Mouse (Mus musculus): ENCODE measurements around the gene Mgmt. TPM values are rescaled to one million over a fixed set of nuclear protein-coding genes. Genes with fewer than 3 reads are reported as not detected.

Gene Mgmt
- polyA plus RNA-seq, 1 experiment from 2014 or later = 6.1 TPM

DNA sequence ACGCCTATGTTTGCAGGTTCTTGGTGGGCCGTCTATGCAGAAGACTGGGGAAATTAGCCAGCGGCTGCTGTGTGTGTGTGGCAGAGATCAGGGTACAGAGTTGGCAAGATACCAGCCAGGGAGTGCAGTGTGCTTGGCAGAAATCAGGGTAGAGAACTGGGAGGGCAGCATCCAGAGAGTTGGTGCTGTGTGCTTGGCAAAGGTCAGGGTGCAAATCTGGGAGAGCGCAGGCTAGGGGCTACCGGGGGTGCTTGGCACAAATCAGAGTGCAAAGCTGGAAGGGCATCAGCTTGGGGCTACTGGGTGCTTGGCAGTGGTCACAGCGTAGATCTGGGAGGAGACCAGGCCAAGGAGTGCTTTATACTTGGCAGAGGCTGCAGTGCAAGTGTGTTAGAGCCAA lies 175.4 kb downstream of the Mgmt start:
- Histone ChIP-seq H3K4me3 (no peak overlapping the region), H3K27ac (no peak overlapping the region), H3K4me1 (peaks cover 41% of the 10 kb centered on the region), H3K27me3 (ENCODE audit: insufficient read depth, poor library complexity, severe bottlenecking) (peaks cover 21% of the 10 kb centered on the region), H3K36me3 (no peaks in the 10 kb centered on the region), H3K9me3 (no peaks in the 10 kb centered on the region)
- DNase-seq (ENCODE audit: low spot score) = no peak
- 90% methylated on average over 6 of the region's 6 CpGs for WGBS

DNA sequence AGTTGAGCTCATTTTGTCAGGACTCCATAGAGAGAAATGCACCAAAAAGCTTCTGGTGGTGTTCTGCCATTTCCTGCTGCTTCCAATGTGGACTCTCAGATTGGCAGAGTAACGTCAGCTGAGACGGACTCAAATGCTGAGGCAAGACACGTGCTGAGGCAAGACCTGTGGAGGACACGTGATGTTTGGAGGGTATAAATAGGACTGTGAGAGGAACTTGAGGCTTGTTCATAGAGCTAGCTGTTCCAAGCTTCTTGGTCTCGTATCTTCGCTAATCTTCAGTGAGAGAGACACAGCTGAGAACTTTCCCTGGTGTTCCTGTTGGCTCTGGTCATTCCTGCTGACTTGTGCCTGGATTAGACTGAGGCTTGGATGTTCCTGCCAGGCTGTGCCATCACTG lies 176.9 kb downstream of the Mgmt start:
- Histone ChIP-seq H3K9me3 (no peaks in the 10 kb centered on the region), H3K36me3 (no peaks in the 10 kb centered on the region), H3K27ac (no peak overlapping the region), H3K27me3 (ENCODE audit: insufficient read depth, poor library complexity, severe bottlenecking) (peaks cover 21% of the 10 kb centered on the region), H3K4me3 (no peak overlapping the region), H3K4me1 (peaks cover 30% of the 10 kb centered on the region)
- no peak for DNase-seq (ENCODE audit: low spot score)
- WGBS = 81% methylated on average over 6 of the region's 6 CpGs

DNA sequence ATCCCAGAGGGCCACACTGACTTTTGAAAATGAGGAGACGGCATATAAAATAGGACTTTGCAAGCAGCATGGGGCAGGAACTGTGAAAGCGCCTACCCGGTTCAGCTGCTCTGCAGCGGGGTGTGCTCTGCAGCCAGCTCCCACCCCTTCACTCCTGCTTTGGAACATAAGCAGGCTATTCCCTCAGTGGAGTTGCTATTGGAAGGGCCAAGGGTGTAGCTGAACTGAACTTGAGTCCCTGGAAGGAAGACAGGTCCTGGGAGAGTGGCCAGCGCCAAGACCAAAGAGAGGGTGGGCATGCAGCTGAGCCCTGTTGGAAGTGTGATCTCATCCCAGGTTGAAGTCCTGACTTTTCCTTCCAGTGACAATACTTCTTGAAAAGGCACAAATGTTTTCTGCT lies 179.5 kb downstream of the Mgmt start:
- Histone ChIP-seq H3K9me3 (no peaks in the 10 kb centered on the region), H3K27ac (no peak overlapping the region), H3K36me3 (no peaks in the 10 kb centered on the region), H3K4me1 (peaks cover 17% of the 10 kb centered on the region), H3K27me3 (ENCODE audit: insufficient read depth, poor library complexity, severe bottlenecking) (peaks cover 21% of the 10 kb centered on the region), H3K4me3 (no peak overlapping the region)
- no peak for DNase-seq (ENCODE audit: low spot score)
- 70% methylated on average over 5 of the region's 5 CpGs for WGBS

DNA sequence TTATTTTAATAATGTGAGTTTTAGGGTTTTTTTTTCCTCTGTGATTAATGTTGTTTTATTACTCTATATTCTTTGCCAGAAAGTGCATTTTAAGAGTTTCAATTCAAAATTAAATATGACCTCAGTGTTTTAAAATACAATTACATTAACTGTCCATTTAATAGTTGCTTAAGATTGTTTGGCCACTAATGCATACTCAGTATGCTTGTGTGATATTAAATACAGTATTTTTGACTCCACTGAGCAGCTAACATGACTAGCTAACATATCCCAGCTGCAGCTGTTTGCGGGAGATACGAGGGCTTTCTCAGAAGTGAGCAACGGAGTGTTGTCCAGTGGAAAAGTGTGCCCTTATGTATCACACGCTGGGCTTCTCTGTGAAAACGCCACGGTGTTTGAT lies 179.9 kb downstream of the Mgmt start:
- H3K4me1 ChIP-seq = peaks cover 17% of the 10 kb centered on the region
- no peak for DNase-seq (ENCODE audit: low spot score)
- H3K9me3 ChIP-seq = no peaks in the 10 kb centered on the region
- H3K27me3 ChIP-seq (ENCODE audit: insufficient read depth, poor library complexity, severe bottlenecking) = peaks cover 20% of the 10 kb centered on the region
- no peak overlapping the region for H3K27ac ChIP-seq
- WGBS = 86% methylated on average over 6 of the region's 6 CpGs
- no peak overlapping the region for H3K4me3 ChIP-seq
- no peaks in the 10 kb centered on the region for H3K36me3 ChIP-seq

DNA sequence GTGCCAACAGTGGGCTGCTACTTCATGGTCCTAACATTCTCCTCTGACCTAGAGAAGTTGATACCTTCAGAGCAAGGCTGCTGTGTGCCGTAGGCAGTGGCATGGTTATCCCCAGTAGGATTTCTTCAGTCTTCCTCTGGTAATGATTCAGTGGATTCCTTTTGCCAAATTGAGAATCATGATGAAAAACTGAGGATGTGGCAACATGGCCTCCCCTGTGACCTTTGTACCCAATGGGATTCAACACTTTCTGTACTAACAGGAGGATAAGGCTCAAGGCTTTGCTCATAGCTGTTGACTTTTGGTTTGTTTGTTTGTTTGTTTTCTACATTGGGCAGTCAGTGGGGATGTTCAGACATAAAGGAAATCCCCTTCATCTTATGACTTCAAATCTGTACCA lies 180.9 kb downstream of the Mgmt start:
- DNase-seq (ENCODE audit: low spot score) = no peak
- no peak overlapping the region for H3K27ac ChIP-seq
- peaks cover 10% of the 10 kb centered on the region for H3K27me3 ChIP-seq (ENCODE audit: insufficient read depth, poor library complexity, severe bottlenecking)
- peaks cover 17% of the 10 kb centered on the region for H3K4me1 ChIP-seq
- no peaks in the 10 kb centered on the region for H3K9me3 ChIP-seq
- no peak overlapping the region for H3K4me3 ChIP-seq
- WGBS = 76% methylated on average over 1 of the region's 1 CpGs
- H3K36me3 ChIP-seq = no peaks in the 10 kb centered on the region

DNA sequence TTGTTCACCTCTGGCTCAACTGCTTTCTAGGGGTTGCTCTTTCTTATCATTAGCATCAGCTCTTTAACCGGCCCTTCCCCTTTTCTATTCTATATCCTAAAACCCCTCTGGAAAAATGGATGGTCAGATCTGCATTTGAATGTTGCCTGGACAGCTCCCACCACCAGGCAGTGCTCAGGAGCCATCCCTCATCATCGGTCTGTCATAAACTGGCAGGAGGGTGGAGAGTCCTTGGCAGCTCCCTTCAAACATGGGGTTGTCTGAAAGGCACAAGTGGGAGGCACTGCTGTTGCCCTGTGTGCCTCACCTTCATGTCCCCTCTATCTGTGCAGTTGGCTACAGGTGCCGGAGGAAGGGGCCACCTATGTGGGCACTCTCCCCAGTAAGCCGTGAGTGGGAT lies 185.8 kb downstream of the Mgmt start:
- Histone ChIP-seq H3K9me3 (no peaks in the 10 kb centered on the region), H3K4me3 (no peak overlapping the region), H3K36me3 (no peaks in the 10 kb centered on the region), H3K4me1 (no peaks in the 10 kb centered on the region), H3K27me3 (ENCODE audit: insufficient read depth, poor library complexity, severe bottlenecking) (peaks cover 19% of the 10 kb centered on the region), H3K27ac (no peak overlapping the region)
- WGBS = 83% methylated on average over 4 of the region's 4 CpGs
- DNase-seq (ENCODE audit: low spot score) = no peak

DNA sequence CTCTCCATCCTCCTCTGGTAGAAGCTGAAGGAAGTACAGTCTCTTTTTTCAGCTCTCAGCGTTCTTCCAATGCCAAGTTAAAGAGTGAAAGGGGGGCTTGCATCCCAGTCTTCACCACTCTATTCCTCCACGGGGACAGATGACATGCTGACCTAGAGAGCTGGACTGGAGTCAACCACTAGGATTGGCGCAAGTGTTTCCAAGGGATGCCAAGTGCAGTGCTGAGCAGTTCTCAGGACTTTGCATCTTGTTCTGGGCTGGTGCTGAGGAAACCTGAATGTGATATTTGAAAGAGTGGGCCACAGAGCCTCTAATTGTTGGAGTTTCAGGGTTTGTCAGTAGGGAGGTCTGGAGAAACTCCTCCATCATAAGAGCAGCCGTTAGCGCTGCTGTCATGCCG lies 187.8 kb downstream of the Mgmt start:
- DNase-seq (ENCODE audit: low spot score) = no peak
- H3K27ac ChIP-seq = no peak overlapping the region
- H3K4me1 ChIP-seq = peaks cover 15% of the 10 kb centered on the region
- H3K36me3 ChIP-seq = no peaks in the 10 kb centered on the region
- 85% methylated on average over 6 of the region's 6 CpGs for WGBS
- no peak overlapping the region for H3K4me3 ChIP-seq
- peaks cover 27% of the 10 kb centered on the region for H3K27me3 ChIP-seq (ENCODE audit: insufficient read depth, poor library complexity, severe bottlenecking)
- H3K9me3 ChIP-seq = no peaks in the 10 kb centered on the region

DNA sequence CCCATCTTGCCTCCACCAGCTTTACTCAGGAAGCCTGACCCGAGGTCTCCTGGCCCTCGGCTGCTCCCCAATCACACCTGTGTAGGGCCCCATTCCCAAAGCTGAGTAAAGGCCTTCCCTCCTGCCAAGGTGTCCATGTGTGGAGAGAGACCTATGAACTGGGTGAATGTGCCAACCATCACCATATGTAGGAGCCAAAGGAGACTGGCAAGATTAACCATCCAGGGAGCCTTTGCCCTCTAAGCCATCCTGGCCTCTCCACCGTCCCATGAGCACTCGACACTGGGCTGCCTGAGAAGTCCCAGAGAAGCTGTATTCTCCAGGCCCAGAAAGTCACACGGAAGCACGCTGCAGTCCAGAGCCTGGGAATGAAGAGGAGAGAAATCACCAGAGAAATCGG lies 190.2 kb downstream of the Mgmt start:
- no peaks in the 10 kb centered on the region for H3K36me3 ChIP-seq
- no peak overlapping the region for H3K27ac ChIP-seq
- H3K4me3 ChIP-seq = no peak overlapping the region
- DNase-seq (ENCODE audit: low spot score) = no peak
- peaks cover 27% of the 10 kb centered on the region for H3K27me3 ChIP-seq (ENCODE audit: insufficient read depth, poor library complexity, severe bottlenecking)
- peaks cover 25% of the 10 kb centered on the region for H3K4me1 ChIP-seq
- 84% methylated on average over 7 of the region's 7 CpGs for WGBS
- H3K9me3 ChIP-seq = no peaks in the 10 kb centered on the region

DNA sequence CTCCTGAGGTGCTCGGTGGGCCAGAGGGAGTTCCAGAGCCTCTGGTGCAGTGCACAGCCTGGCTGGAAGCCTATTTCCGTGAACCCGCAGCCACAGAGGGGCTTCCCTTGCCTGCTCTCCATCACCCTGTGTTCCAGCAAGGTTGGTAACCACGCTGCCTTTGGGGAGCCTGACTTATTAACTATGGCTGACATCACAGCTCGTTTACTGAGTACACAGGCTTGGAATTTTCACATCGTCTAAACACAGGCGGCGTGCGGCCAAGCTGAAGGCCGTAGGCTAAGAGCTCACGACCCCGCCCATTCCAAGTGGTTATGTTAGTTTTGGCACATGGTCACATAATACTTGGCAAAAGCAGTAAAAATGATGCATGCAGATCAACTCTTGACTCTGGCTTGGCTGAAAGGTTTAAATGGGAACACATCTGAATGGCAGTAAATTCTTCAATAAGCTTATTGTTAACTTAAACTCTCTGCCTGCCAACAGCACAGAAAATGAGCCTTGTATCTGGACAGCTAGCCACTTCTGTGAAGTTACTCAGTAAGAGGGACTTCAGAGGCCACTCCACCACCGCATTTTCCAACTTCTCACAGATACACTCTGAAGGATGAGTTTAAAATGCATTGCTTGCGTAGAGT lies 191.7 kb downstream of the Mgmt start:
- Histone ChIP-seq H3K4me3 (no peak overlapping the region), H3K27ac (no peak overlapping the region), H3K27me3 (ENCODE audit: insufficient read depth, poor library complexity, severe bottlenecking) (peaks cover 27% of the 10 kb centered on the region), H3K4me1 (peaks cover 25% of the 10 kb centered on the region), H3K9me3 (no peaks in the 10 kb centered on the region), H3K36me3 (no peaks in the 10 kb centered on the region)
- 40% methylated on average over 14 of the region's 14 CpGs for WGBS
- DNase-seq (ENCODE audit: low spot score) = no peak

DNA sequence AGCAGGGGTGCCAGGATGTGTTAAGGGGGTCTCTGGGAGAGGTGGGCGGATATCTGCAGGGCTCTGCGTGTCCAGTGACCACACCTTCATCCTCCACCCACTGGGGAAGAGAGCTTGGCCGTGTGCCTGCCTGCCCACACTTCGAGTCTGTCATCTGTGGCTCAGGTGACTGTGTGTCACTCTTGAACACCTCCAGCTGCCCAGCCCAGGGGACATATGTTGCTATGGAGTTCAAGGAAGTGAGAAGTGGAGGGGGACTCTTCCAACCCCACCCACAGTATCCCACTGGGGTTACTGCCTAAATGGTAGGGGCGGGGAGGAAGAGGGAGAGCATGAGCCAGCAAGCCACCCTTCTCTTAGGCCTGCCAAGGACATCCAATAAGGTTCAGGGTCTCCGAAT lies 192.7 kb downstream of the Mgmt start:
- no peak overlapping the region for H3K4me3 ChIP-seq
- no peaks in the 10 kb centered on the region for H3K36me3 ChIP-seq
- no peaks in the 10 kb centered on the region for H3K9me3 ChIP-seq
- WGBS = 34% methylated on average over 6 of the region's 6 CpGs
- no peak overlapping the region for H3K27ac ChIP-seq
- H3K27me3 ChIP-seq (ENCODE audit: insufficient read depth, poor library complexity, severe bottlenecking) = peaks cover 27% of the 10 kb centered on the region
- H3K4me1 ChIP-seq = peaks cover 25% of the 10 kb centered on the region
- no peak for DNase-seq (ENCODE audit: low spot score)

DNA sequence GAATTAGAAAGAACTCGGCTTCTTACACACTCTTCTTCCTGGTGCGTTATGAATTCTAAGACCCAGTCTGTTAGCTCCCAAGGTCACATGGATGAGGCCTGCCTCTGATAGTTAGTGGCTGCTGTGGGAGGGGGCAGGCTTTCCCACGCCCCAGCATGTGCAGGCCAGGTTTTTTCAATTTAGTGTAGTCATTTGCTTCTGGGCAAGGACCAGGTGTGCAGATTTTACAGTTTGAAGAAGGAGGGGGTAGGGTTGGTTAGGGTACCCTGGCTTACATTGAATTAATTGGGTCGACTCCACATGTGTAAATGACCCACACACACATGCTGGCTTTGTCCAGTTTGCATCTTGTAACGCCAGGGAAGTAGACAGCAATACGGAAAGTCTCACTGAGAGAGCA lies 193.7 kb downstream of the Mgmt start:
- no peaks in the 10 kb centered on the region for H3K9me3 ChIP-seq
- no peaks in the 10 kb centered on the region for H3K36me3 ChIP-seq
- DNase-seq (ENCODE audit: low spot score) = peak; percentile 52
- 83% methylated on average over 6 of the region's 6 CpGs for whole genome bisulfite sequencing
- H3K27me3 ChIP-seq (ENCODE audit: insufficient read depth, poor library complexity, severe bottlenecking) = peaks cover 26% of the 10 kb centered on the region
- no peak overlapping the region for H3K4me3 ChIP-seq
- no peak overlapping the region for H3K27ac ChIP-seq
- peaks cover 25% of the 10 kb centered on the region for H3K4me1 ChIP-seq

DNA sequence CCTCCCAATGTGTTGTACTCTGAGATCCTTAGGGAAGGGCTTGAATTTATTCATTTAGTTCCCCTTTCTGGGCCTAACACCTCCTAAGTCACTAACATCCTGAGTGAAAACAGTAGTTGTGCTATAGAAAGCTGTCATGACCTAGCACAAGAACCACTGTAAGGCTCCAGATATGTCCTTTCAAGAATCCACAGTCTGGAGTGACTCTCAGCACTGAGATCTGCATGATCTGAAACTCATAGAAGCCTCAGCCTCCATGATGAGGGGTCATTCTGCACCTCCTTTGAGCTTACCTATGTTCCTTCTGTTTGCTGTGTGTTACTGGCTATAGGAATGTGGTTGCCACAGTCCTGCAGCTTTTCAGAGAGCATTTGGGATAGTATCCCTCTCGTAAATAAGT lies 200.1 kb downstream of the Mgmt start:
- Histone ChIP-seq H3K9me3 (no peaks in the 10 kb centered on the region), H3K4me1 (no peaks in the 10 kb centered on the region), H3K27ac (no peak overlapping the region), H3K36me3 (no peaks in the 10 kb centered on the region), H3K27me3 (ENCODE audit: insufficient read depth, poor library complexity, severe bottlenecking) (no peaks in the 10 kb centered on the region), H3K4me3 (no peak overlapping the region)
- peak; percentile 55 for DNase-seq (ENCODE audit: low spot score)
- 85% methylated on average over 1 of the region's 1 CpGs for WGBS

DNA sequence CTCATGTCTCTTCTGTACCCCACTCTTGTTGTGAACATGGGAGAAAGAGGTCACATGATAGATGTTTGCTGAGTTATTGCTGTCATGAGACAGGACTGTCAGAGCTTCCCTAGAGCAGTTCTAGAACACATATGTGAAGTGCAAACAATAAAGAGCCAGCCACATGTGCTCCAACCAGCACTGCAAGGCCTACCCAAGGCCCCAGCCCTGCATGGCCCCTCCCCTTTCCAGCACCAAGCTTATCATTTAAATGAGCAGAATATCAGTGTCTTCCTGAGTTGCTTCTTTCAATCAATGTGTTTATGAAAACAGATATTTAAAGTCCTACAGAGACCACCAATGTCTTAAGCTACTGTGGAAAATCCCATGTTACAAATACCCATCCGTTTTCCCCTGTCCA lies 201.3 kb downstream of the Mgmt start:
- WGBS = 87% methylated on average over 1 of the region's 1 CpGs
- Histone ChIP-seq H3K36me3 (no peaks in the 10 kb centered on the region), H3K9me3 (no peaks in the 10 kb centered on the region), H3K27me3 (ENCODE audit: insufficient read depth, poor library complexity, severe bottlenecking) (0 out of 2 replicates have a peak, but pooled peaks cover 7% of the 10 kb centered on the region), H3K4me3 (no peak overlapping the region), H3K4me1 (no peaks in the 10 kb centered on the region), H3K27ac (no peak overlapping the region)
- peak; percentile 58 for DNase-seq (ENCODE audit: low spot score)

DNA sequence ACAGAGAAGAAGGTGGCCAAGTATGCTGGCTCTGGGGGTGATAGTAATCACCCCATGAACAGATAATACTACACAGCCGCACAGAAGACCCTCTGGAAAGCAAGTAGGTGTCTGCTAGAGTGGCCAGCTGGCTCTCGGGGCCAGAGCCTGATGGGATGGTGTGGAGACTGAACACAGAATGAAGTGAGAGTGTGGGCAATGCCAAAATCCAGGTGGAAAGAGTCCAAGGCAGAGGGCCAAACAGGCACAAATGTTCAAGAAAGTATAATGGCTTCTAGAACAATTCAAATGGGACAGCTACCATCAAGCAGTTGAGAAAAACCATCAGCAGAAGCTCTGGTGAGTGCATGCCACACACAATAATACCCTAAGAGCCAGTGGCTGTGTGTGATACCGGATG lies 205.4 kb downstream of the Mgmt start:
- Histone ChIP-seq H3K4me3 (no peak overlapping the region), H3K36me3 (no peaks in the 10 kb centered on the region), H3K27ac (no peak overlapping the region), H3K27me3 (ENCODE audit: insufficient read depth, poor library complexity, severe bottlenecking) (peaks cover 15% of the 10 kb centered on the region; the same call in 1 of the 2 replicates), H3K4me1 (no peaks in the 10 kb centered on the region), H3K9me3 (no peaks in the 10 kb centered on the region)
- DNase-seq (ENCODE audit: low spot score) = no peak
- WGBS = 77% methylated on average over 3 of the region's 3 CpGs

Measured in heart, embryonic 10.5 days (tissue).